Mouse (Mus musculus) MEL (cell line): ENCODE measurements around the gene Polr3a. TPM values are rescaled to one million over a fixed set of nuclear protein-coding genes. Genes with fewer than 3 reads are reported as not detected.

Source experiments
- DNase-seq: peaks from one replicate; pipeline ENCODE4 v3.0.0; 2011; ENCODE audit warnings: low read depth, low spot score
- H3K27ac ChIP-seq: 2 replicates; pipeline ENCODE4 v1.5.1; 2012; ENCODE audit warnings: low read depth, mild to moderate bottlenecking, control low read depth, low read length, moderate library complexity; ENCODE audit not compliant: control insufficient read depth
- H3K27me3 ChIP-seq, 2 experiments: fragments of 150-350 bp in 1 of 2; sonication (generic) in 1 of 2; 2 replicates each; pipeline ENCODE4 v1.6.1; 2012; ENCODE audit warnings: low read length in 2 of 2, mild to moderate bottlenecking in 2 of 2, improper control_type of control experiment in 1 of 2, moderate library complexity in 1 of 2; ENCODE audit not compliant: insufficient read depth in 2 of 2, control insufficient read depth in 1 of 2
- H3K36me3 ChIP-seq, 2 experiments: 2 replicates each; pipeline ENCODE4 v1.6.1; 2012 to 2014; ENCODE audit warnings: low read length in 2 of 2, improper control_type of control experiment in 1 of 2, inconsistent platforms in 1 of 2, mild to moderate bottlenecking in 1 of 2; ENCODE audit not compliant: insufficient read depth in 2 of 2, control insufficient read depth in 1 of 2
- H3K4me1 ChIP-seq, 2 experiments: fragments of 150-350 bp in 1 of 2; sonication (generic) in 1 of 2; 2 replicates each; pipeline ENCODE4 v1.6.1; 2012; ENCODE audit warnings: low read length in 2 of 2, improper control_type of control experiment in 1 of 2, mild to moderate bottlenecking in 1 of 2; ENCODE audit not compliant: insufficient read depth in 2 of 2, control insufficient read depth in 1 of 2
- H3K4me3 ChIP-seq, 2 experiments: fragments of 150-350 bp in 1 of 2; sonication (generic) in 1 of 2; 2 replicates each; pipeline ENCODE4 v1.5.1; 2012; ENCODE audit warnings: low read depth in 2 of 2, low read length in 2 of 2, mild to moderate bottlenecking in 2 of 2, moderate library complexity in 2 of 2, control low read depth in 1 of 2, improper control_type of control experiment in 1 of 2; ENCODE audit not compliant: control insufficient read depth in 1 of 2, insufficient read depth in 1 of 2
- H3K79me2 ChIP-seq: 2 replicates; pipeline ENCODE4 v1.6.1; 2012; ENCODE audit warnings: mild to moderate bottlenecking, low read length, moderate library complexity; ENCODE audit not compliant: control insufficient read depth, poor library complexity, insufficient read depth
- H3K9ac ChIP-seq: 2 replicates; pipeline ENCODE4 v1.6.1; 2012; ENCODE audit warnings: low read depth, mild to moderate bottlenecking, control low read depth, low read length, moderate library complexity; ENCODE audit not compliant: control insufficient read depth, poor library complexity, severe bottlenecking
- H3K9me3 ChIP-seq: fragments of 150-350 bp; sonication (generic); replicated peaks from 2 replicates; pipeline ENCODE4 v1.6.1; 2012; ENCODE audit warnings: mild to moderate bottlenecking, low read length, improper control_type of control experiment, moderate library complexity; ENCODE audit not compliant: insufficient read depth
- BHLHE40 ChIP-seq: IDR thresholded peaks from 2 replicates; pipeline ENCODE4 v1.6.1; 2012; ENCODE audit warnings: low read depth, mild to moderate bottlenecking, inconsistent platforms, low read length, improper control_type of control experiment, borderline replicate concordance
- CHD1 ChIP-seq: IDR thresholded peaks from 2 replicates; pipeline ENCODE4 v1.6.1; 2012; ENCODE audit warnings: low read depth, mild to moderate bottlenecking, inconsistent platforms, low read length, improper control_type of control experiment
- CTCF ChIP-seq, 3 experiments: IDR thresholded peaks in 2 of 3; conservative IDR thresholded peaks in 1 of 3; 2 replicates each; pipeline ENCODE4 v1.5.1; 2011 to 2012; ENCODE audit warnings: low read length in 3 of 3, low read depth in 2 of 3, mild to moderate bottlenecking in 2 of 3, improper control_type of control experiment in 1 of 3, inconsistent platforms in 1 of 3, mixed read lengths in 1 of 3, moderate library complexity in 1 of 3; ENCODE audit not compliant: control insufficient read depth in 1 of 3, insufficient read depth in 1 of 3, poor library complexity in 1 of 3, severe bottlenecking in 1 of 3
- E2F4 ChIP-seq: IDR thresholded peaks from 2 replicates; pipeline ENCODE4 v1.6.1; 2011; ENCODE audit warnings: low read depth, low read length, improper control_type of control experiment, borderline replicate concordance
- HCFC1 ChIP-seq: IDR thresholded peaks from 2 replicates; pipeline ENCODE4 v1.6.1; 2012; ENCODE audit warnings: low read depth, mild to moderate bottlenecking, inconsistent platforms, low read length, improper control_type of control experiment, moderate library complexity
- JUND ChIP-seq: IDR thresholded peaks from 2 replicates; pipeline ENCODE4 v1.6.1; 2011; ENCODE audit warnings: low read depth, mild to moderate bottlenecking, improper control_type of control experiment, low read length
- MAX ChIP-seq: IDR thresholded peaks from 2 replicates; pipeline ENCODE4 v1.6.1; 2011; ENCODE audit warnings: low read length, improper control_type of control experiment
- MAZ ChIP-seq: IDR thresholded peaks from 2 replicates; pipeline ENCODE4 v1.6.1; 2012; ENCODE audit warnings: low read depth, mild to moderate bottlenecking, inconsistent platforms, low read length, improper control_type of control experiment
- MEF2A ChIP-seq: IDR thresholded peaks from 2 replicates; pipeline ENCODE4 v1.6.1; 2014; ENCODE audit warnings: low read depth, mild to moderate bottlenecking, inconsistent platforms, low read length, improper control_type of control experiment; ENCODE audit not compliant: poor library complexity, insufficient replicate concordance, severe bottlenecking; ENCODE audit errors: extremely low read depth
- MYB ChIP-seq: IDR thresholded peaks from 2 replicates; pipeline ENCODE4 v1.6.1; 2011; ENCODE audit warnings: mild to moderate bottlenecking, low read depth, low read length, improper control_type of control experiment
- MYC ChIP-seq: IDR thresholded peaks from 2 replicates; pipeline ENCODE4 v1.6.1; 2011; ENCODE audit warnings: low read depth, mild to moderate bottlenecking, low read length, improper control_type of control experiment, moderate library complexity
- POLR2A ChIP-seq, 2 experiments: IDR thresholded peaks; 2 replicates each; pipeline ENCODE4 v1.6.1; 2011 to 2012; ENCODE audit warnings: low read length in 2 of 2, mild to moderate bottlenecking in 2 of 2, control low read depth in 1 of 2, improper control_type of control experiment in 1 of 2, low read depth in 1 of 2, moderate library complexity in 1 of 2; ENCODE audit not compliant: control insufficient read depth in 1 of 2, insufficient read depth in 1 of 2, poor library complexity in 1 of 2
- RAD21 ChIP-seq: IDR thresholded peaks from 2 replicates; pipeline ENCODE4 v1.6.1; 2011; ENCODE audit warnings: mild to moderate bottlenecking, low read depth, low read length, improper control_type of control experiment
- SIN3A ChIP-seq: IDR thresholded peaks from 2 replicates; pipeline ENCODE4 v1.6.1; 2012; ENCODE audit warnings: low read length, improper control_type of control experiment, inconsistent platforms
- SMC3 ChIP-seq: IDR thresholded peaks from 2 replicates; pipeline ENCODE4 v1.6.1; 2011; ENCODE audit warnings: low read depth, low read length, improper control_type of control experiment
- TBP ChIP-seq: IDR thresholded peaks from 2 replicates; pipeline ENCODE4 v1.8.0; 2011; ENCODE audit warnings: low read depth, low read length, improper control_type of control experiment
- TCF12 ChIP-seq: IDR thresholded peaks from 2 replicates; pipeline ENCODE4 v1.6.1; 2014; ENCODE audit warnings: low read depth, mild to moderate bottlenecking, inconsistent platforms, low read length, improper control_type of control experiment, moderate library complexity
- USF1 ChIP-seq: IDR thresholded peaks from 2 replicates; pipeline ENCODE4 v1.6.1; 2014; ENCODE audit warnings: low read depth, mild to moderate bottlenecking, inconsistent platforms, low read length, improper control_type of control experiment, moderate library complexity
- USF2 ChIP-seq, 2 experiments: IDR thresholded peaks; 2 replicates each; pipeline ENCODE4 v1.6.1; 2011 to 2012; ENCODE audit warnings: improper control_type of control experiment in 2 of 2, low read length in 2 of 2, borderline replicate concordance in 1 of 2, inconsistent platforms in 1 of 2, low read depth in 1 of 2, mild to moderate bottlenecking in 1 of 2; ENCODE audit not compliant: insufficient read depth in 1 of 2
- ZKSCAN1 ChIP-seq: IDR thresholded peaks from 2 replicates; pipeline ENCODE4 v1.6.1; 2012; ENCODE audit warnings: low read depth, mild to moderate bottlenecking, inconsistent platforms, low read length, improper control_type of control experiment, moderate library complexity
- ZMIZ1 ChIP-seq: IDR thresholded peaks from 2 replicates; pipeline ENCODE4 v1.6.1; 2012; ENCODE audit warnings: low read depth, mild to moderate bottlenecking, inconsistent platforms, low read length, improper control_type of control experiment, moderate library complexity
- ZNF384 ChIP-seq: IDR thresholded peaks from 2 replicates; pipeline ENCODE4 v1.6.1; 2012; ENCODE audit warnings: low read depth, mild to moderate bottlenecking, inconsistent platforms, low read length, improper control_type of control experiment
- polyA plus RNA-seq, 2 experiments: library from polyadenylated mRNA; stranded (reverse) in 1 of 2; unstranded in 1 of 2; fragments of >175 nt in 1 of 2; fragments of >200 nt in 1 of 2; gene quantifications; 2 replicates each; pipeline versions ENCODE4 v1.2.1 to v1.2.4; 2012; ENCODE audit warnings: low replicate concordance in 2 of 2, low read depth in 1 of 2; ENCODE audit not compliant: insufficient read length in 2 of 2, insufficient read depth in 1 of 2, missing spikeins in 1 of 2
- total RNA-seq: library from RNA; depleted of rRNA; stranded (reverse); fragments of 300-350 nt; gene quantifications from 2 replicates; pipeline ENCODE4 v1.2.3, GENCODE M21; 2012

Gene Polr3a
- total and polyA plus RNA-seq, 3 experiments = 22.8 to 26.6 TPM; not detected in 1

- H3K9ac ChIP-seq = no peak overlapping the region
- no peaks in the 10 kb centered on the region for H3K9me3 ChIP-seq
- no peaks in the 10 kb centered on the region for H3K27me3 ChIP-seq
- H3K79me2 ChIP-seq = no peaks in the 10 kb centered on the region
- H3K36me3 ChIP-seq = no peaks in the 10 kb centered on the region
- TF ChIP-seq SMC3 (no peak), CHD1 (no peak), RAD21 (no peak), ZMIZ1 (no peak), TCF12 (no peak), JUND (no peak), SIN3A (no peak), ZNF384 (no peak), CTCF (IDR thresholded peaks at IDR 0.05 in 2 of 3, conservative IDR thresholded peaks at IDR 0.05 in 1 of 3; ENCODE audit: control insufficient read depth in 1 of 3, insufficient read depth in 1 of 3, low read depth in 2 of 3, low read length in 3 of 3, poor library complexity in 1 of 3, severe bottlenecking in 1 of 3) (no peak), E2F4 (no peak), TBP (no peak)
- TF ChIP-seq, all 39 proteins: peak for 0
- no peak overlapping the region for H3K27ac ChIP-seq
- H3K4me1 ChIP-seq = no peaks in the 10 kb centered on the region
- no peak overlapping the region for H3K4me3 ChIP-seq
- no peak for DNase-seq
Observed at GRCm38 (mm10) chr14:24521597-24521996, 34.7 kb upstream of the Polr3a start.

GRCm38 (mm10) chr14:24512527-24513161 lies 25.8 kb upstream of the Polr3a start:
- no peaks in the 10 kb centered on the region for H3K27me3 ChIP-seq
- DNase-seq = no peak
- no peak overlapping the region for H3K9ac ChIP-seq
- H3K27ac ChIP-seq = no peak overlapping the region
- no peak for TF ChIP-seq USF2 (IDR thresholded peaks at IDR 0.05; ENCODE audit: borderline replicate concordance in 1 of 2, insufficient read depth in 1 of 2, low read depth in 1 of 2, low read length in 2 of 2)
- TF ChIP-seq ZMIZ1 = no peak
- no peak for TF ChIP-seq ZKSCAN1
- TF ChIP-seq MAZ = no peak
- TF ChIP-seq MYC = no peak
- no peak for TF ChIP-seq BHLHE40
- no peak for TF ChIP-seq MAX
- TF ChIP-seq HCFC1 = no peak
- no peak for TF ChIP-seq MEF2A
- TF ChIP-seq POLR2A (IDR thresholded peaks at IDR 0.05; ENCODE audit: control insufficient read depth in 1 of 2, insufficient read depth in 1 of 2, low read depth in 1 of 2, low read length in 2 of 2, poor library complexity in 1 of 2) = no peak
- no peak for TF ChIP-seq USF1
- no peak for TF ChIP-seq MYB
- no peaks in the 10 kb centered on the region for H3K4me1 ChIP-seq
- H3K36me3 ChIP-seq = no peaks in the 10 kb centered on the region
- no peaks in the 10 kb centered on the region for H3K9me3 ChIP-seq
- H3K4me3 ChIP-seq = no peak overlapping the region
- no peaks in the 10 kb centered on the region for H3K79me2 ChIP-seq
